18 mouse cellular contexts compared by ENCODE assay signal in genomic region chr16:17813173-17813572, GRCm38 (mm10). TPM values are rescaled to one million over a fixed set of nuclear protein-coding genes. Genes with fewer than 3 reads are reported as not detected.
"Had no signal": no experiment of that assay in that cellular context is flagged by ENCODE, and none has a peak within 500 bp of the region (broad histone marks: within the 10 kb centered on the region; RNA-seq: fewer than 3 reads in every experiment).

No protein-coding gene starts in this region.

- H3K4me2 ChIP-seq: kidney, embryonic 15.5 days; limb, embryonic 13.5 days; midbrain, embryonic 13.5 days; neural tube, embryonic 12.5 days had no signal

- H3K4me3 ChIP-seq: kidney, embryonic 15.5 days; limb, embryonic 13.5 days; midbrain, embryonic 13.5 days; neural tube, embryonic 12.5 days had no signal

- H3K9me3 ChIP-seq: kidney, embryonic 15.5 days; limb, embryonic 13.5 days; midbrain, embryonic 13.5 days; neural tube, embryonic 12.5 days had no signal

- DNase-seq: kidney, adult 2 months; kidney, postnatal 14 days; left cerebral cortex, postnatal 4 days; lung, adult 2 months; lung, postnatal 36 days; retina, postnatal 1 day; thymus, postnatal 4 days had no signal

- H3K27ac ChIP-seq: kidney, embryonic 15.5 days; limb, embryonic 13.5 days; liver, embryonic 14.5 days; midbrain, embryonic 13.5 days; neural tube, embryonic 12.5 days had no signal

- H3K36me3 ChIP-seq: kidney, embryonic 15.5 days; midbrain, embryonic 13.5 days; neural tube, embryonic 12.5 days had no signal

- ATAC-seq: lung, postnatal 0 days; midbrain, embryonic 13.5 days had no signal

- H3K9ac ChIP-seq: kidney, embryonic 15.5 days; limb, embryonic 13.5 days; liver, embryonic 14.5 days; midbrain, embryonic 13.5 days; neural tube, embryonic 12.5 days had no signal

RNA-seq across cellular contexts. Expression of gene B830017H08Rik, which starts 19.7 kb away (rescaled TPM):
- total RNA-seq: liver, adult 2 months; megakaryocyte progenitor cell, adult 5-6 weeks had no signal
- polyA plus RNA-seq: large intestine, adult 2 months; liver, adult 2 months; liver, embryonic 14.5 days; lung, postnatal 0 days; spleen, adult 2 months; stomach, embryonic 16.5 days had no signal
